Mouse (Mus musculus): ENCODE measurements around the gene Cacna2d1. TPM values are rescaled to one million over a fixed set of nuclear protein-coding genes. Genes with fewer than 3 reads are reported as not detected.

Cacna2d1 gene
- polyA plus RNA-seq, 2 experiments, result 25.0 to 26.0 TPM

- DNase-seq (ENCODE audit: low spot score), result no peak
- Histone ChIP-seq H3K27me3 (ENCODE audit: control insufficient read depth, insufficient read depth, low read length) (no peaks in the 10 kb centered on the region), H3K9ac (ENCODE audit: low read depth, low read length, severe bottlenecking) (no peak overlapping the region), H3K27ac (replicated peaks; ENCODE audit: low read depth, low read length) (no peak overlapping the region), H3K9me3 (ENCODE audit: control insufficient read depth, low read length) (no peaks in the 10 kb centered on the region), H3K4me1 (ENCODE audit: control insufficient read depth, insufficient read depth, low read length) (no peaks in the 10 kb centered on the region), H3K36me3 (ENCODE audit: control insufficient read depth, insufficient read depth, low read length) (no peaks in the 10 kb centered on the region), H3K4me3 (replicated peaks; ENCODE audit: low read length) (no peak overlapping the region), H3K4me2 (replicated peaks; ENCODE audit: low read depth, low read length, severe bottlenecking) (no peak overlapping the region)
- WGBS, result 66% methylated on average over 2 of the region's 2 CpGs
- no peak for ATAC-seq (ENCODE audit: low FRiP score, low read depth)
- no peak for TF ChIP-seq POLR2A (IDR thresholded peaks at IDR 0.05; ENCODE audit: borderline replicate concordance, extremely low read depth, insufficient read depth, insufficient read length)
Measured at GRCm38 (mm10) chr5:16056795-16057194, 122.3 kb downstream of the Cacna2d1 start.

GRCm38 (mm10) chr5:16062773-16063172 lies 128.3 kb downstream of the Cacna2d1 start:
- no peak overlapping the region for H3K4me3 ChIP-seq (replicated peaks; ENCODE audit: low read length)
- ATAC-seq (ENCODE audit: low FRiP score, low read depth) (no peak), DNase-seq (ENCODE audit: low spot score) (no peak)
- no peak for TF ChIP-seq POLR2A (IDR thresholded peaks at IDR 0.05; ENCODE audit: borderline replicate concordance, extremely low read depth, insufficient read depth, insufficient read length)
- no peaks in the 10 kb centered on the region for H3K9me3 ChIP-seq (ENCODE audit: control insufficient read depth, low read length)
- H3K9ac ChIP-seq (ENCODE audit: low read depth, low read length, severe bottlenecking), result no peak overlapping the region
- H3K27me3 ChIP-seq (ENCODE audit: control insufficient read depth, insufficient read depth, low read length), result no peaks in the 10 kb centered on the region
- H3K36me3 ChIP-seq (ENCODE audit: control insufficient read depth, insufficient read depth, low read length), result no peaks in the 10 kb centered on the region
- H3K27ac ChIP-seq (replicated peaks; ENCODE audit: low read depth, low read length), result no peak overlapping the region
- WGBS, result 51% methylated on average over 5 of the region's 5 CpGs
- H3K4me2 ChIP-seq (replicated peaks; ENCODE audit: low read depth, low read length, severe bottlenecking), result no peak overlapping the region
- H3K4me1 ChIP-seq (ENCODE audit: control insufficient read depth, insufficient read depth, low read length), result no peaks in the 10 kb centered on the region

- ATAC-seq (ENCODE audit: low FRiP score, low read depth), result no peak
- Histone ChIP-seq H3K4me2 (replicated peaks; ENCODE audit: low read depth, low read length, severe bottlenecking) (no peak overlapping the region), H3K9ac (ENCODE audit: low read depth, low read length, severe bottlenecking) (no peak overlapping the region)
Measured at GRCm38 (mm10) chr5:16063273-16063672, 128.8 kb downstream of the Cacna2d1 start.

DNA sequence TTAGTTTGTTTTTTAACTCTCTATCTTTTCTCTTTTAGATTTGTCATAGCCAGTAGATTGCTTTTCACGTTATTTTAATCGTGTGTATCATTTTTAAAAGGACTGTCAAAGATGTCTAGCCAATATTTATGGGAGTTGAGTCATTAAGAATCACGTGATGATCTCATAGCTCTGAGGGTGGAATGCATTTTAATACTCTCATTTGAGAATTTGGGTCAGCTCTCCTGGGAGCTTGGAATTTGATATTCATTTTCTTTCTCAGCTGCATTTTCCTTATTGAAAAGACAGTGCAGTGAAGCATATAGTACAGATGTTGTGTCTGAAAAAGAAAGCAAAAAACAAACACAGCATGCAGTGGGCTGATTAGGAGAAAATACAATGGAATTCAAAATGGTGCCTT lies 129.5 kb downstream of the Cacna2d1 start:
- Histone ChIP-seq H3K9ac (ENCODE audit: low read depth, low read length, severe bottlenecking) (no peak overlapping the region), H3K4me3 (replicated peaks; ENCODE audit: low read length) (no peak overlapping the region), H3K4me1 (ENCODE audit: control insufficient read depth, insufficient read depth, low read length) (no peaks in the 10 kb centered on the region), H3K4me2 (replicated peaks; ENCODE audit: low read depth, low read length, severe bottlenecking) (no peak overlapping the region), H3K9me3 (ENCODE audit: control insufficient read depth, low read length) (no peaks in the 10 kb centered on the region), H3K36me3 (ENCODE audit: control insufficient read depth, insufficient read depth, low read length) (no peaks in the 10 kb centered on the region), H3K27ac (replicated peaks; ENCODE audit: low read depth, low read length) (no peak overlapping the region), H3K27me3 (ENCODE audit: control insufficient read depth, insufficient read depth, low read length) (no peaks in the 10 kb centered on the region)
- DNase-seq (ENCODE audit: low spot score) (no peak), ATAC-seq (ENCODE audit: low FRiP score, low read depth) (no peak)
- WGBS, result 46% methylated on average over 3 of the region's 3 CpGs
- TF ChIP-seq POLR2A (IDR thresholded peaks at IDR 0.05; ENCODE audit: borderline replicate concordance, extremely low read depth, insufficient read depth, insufficient read length), result no peak

More at GRCm38 (mm10) chr5:16063273-16063672, 128.8 kb downstream of the Cacna2d1 start:
- Histone ChIP-seq H3K9me3 (ENCODE audit: control insufficient read depth, low read length) (no peaks in the 10 kb centered on the region), H3K27me3 (ENCODE audit: control insufficient read depth, insufficient read depth, low read length) (no peaks in the 10 kb centered on the region), H3K36me3 (ENCODE audit: control insufficient read depth, insufficient read depth, low read length) (no peaks in the 10 kb centered on the region), H3K4me3 (replicated peaks; ENCODE audit: low read length) (no peak overlapping the region), H3K4me1 (ENCODE audit: control insufficient read depth, insufficient read depth, low read length) (no peaks in the 10 kb centered on the region), H3K27ac (replicated peaks; ENCODE audit: low read depth, low read length) (no peak overlapping the region)
- TF ChIP-seq POLR2A (IDR thresholded peaks at IDR 0.05; ENCODE audit: borderline replicate concordance, extremely low read depth, insufficient read depth, insufficient read length), result no peak
- DNase-seq (ENCODE audit: low spot score), result no peak

GRCm38 (mm10) chr5:16065816-16066215 lies 131.3 kb downstream of the Cacna2d1 start:
- WGBS, result 35% methylated on average over 4 of the region's 4 CpGs
- no peaks in the 10 kb centered on the region for H3K27me3 ChIP-seq (ENCODE audit: control insufficient read depth, insufficient read depth, low read length)
- TF ChIP-seq POLR2A (IDR thresholded peaks at IDR 0.05; ENCODE audit: borderline replicate concordance, extremely low read depth, insufficient read depth, insufficient read length), result no peak
- DNase-seq (ENCODE audit: low spot score), result no peak
- H3K4me3 ChIP-seq (replicated peaks; ENCODE audit: low read length), result no peak overlapping the region
- no peak for ATAC-seq (ENCODE audit: low FRiP score, low read depth)
- H3K27ac ChIP-seq (replicated peaks; ENCODE audit: low read depth, low read length), result no peak overlapping the region
- no peaks in the 10 kb centered on the region for H3K4me1 ChIP-seq (ENCODE audit: control insufficient read depth, insufficient read depth, low read length)
- H3K36me3 ChIP-seq (ENCODE audit: control insufficient read depth, insufficient read depth, low read length), result no peaks in the 10 kb centered on the region
- no peak overlapping the region for H3K9ac ChIP-seq (ENCODE audit: low read depth, low read length, severe bottlenecking)
- no peaks in the 10 kb centered on the region for H3K9me3 ChIP-seq (ENCODE audit: control insufficient read depth, low read length)
- H3K4me2 ChIP-seq (replicated peaks; ENCODE audit: low read depth, low read length, severe bottlenecking), result no peak overlapping the region

DNA sequence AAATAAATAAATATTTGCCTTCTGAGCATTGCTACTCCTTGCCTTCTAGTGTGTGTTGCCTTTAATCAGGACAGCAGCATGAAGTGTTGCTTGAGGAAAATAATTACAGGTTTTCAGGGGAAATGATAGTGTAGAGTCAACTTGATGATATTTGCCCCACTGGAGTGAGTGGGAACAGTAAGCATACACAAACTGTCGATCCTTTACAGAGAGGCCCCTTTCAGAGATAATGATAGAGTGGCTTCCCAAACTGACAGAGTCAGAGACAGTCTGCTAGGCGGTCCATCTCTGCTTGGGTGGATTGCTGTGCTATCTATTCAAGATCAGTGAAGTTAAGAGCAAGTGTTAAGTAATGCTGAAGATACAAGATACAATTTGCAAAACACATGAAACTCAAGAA lies 147.8 kb downstream of the Cacna2d1 start:
- 78% methylated on average over 2 of the region's 2 CpGs for WGBS
- Histone ChIP-seq H3K9me3 (ENCODE audit: control insufficient read depth, low read length) (no peaks in the 10 kb centered on the region), H3K4me3 (replicated peaks; ENCODE audit: low read length) (no peak overlapping the region), H3K4me2 (replicated peaks; ENCODE audit: low read depth, low read length, severe bottlenecking) (no peak overlapping the region), H3K27me3 (ENCODE audit: control insufficient read depth, insufficient read depth, low read length) (no peaks in the 10 kb centered on the region), H3K4me1 (ENCODE audit: control insufficient read depth, insufficient read depth, low read length) (peaks cover 6% of the 10 kb centered on the region; the same call in 1 of the 2 replicates), H3K36me3 (ENCODE audit: control insufficient read depth, insufficient read depth, low read length) (no peaks in the 10 kb centered on the region), H3K27ac (replicated peaks; ENCODE audit: low read depth, low read length) (no peak overlapping the region), H3K9ac (ENCODE audit: low read depth, low read length, severe bottlenecking) (no peak overlapping the region)
- no peak for ATAC-seq (ENCODE audit: low FRiP score, low read depth)
- no peak for DNase-seq (ENCODE audit: low spot score)
- no peak for TF ChIP-seq POLR2A (IDR thresholded peaks at IDR 0.05; ENCODE audit: borderline replicate concordance, extremely low read depth, insufficient read depth, insufficient read length)

Data from limb, embryonic 14.5 days (tissue).